Mouse (Mus musculus): ENCODE data around the gene Myl7.
A peak's percentile ranks its signal among the peaks of the same experiment; 100 is the strongest.
"Not testable (repeated sequence)": the region's sequence is repeated elsewhere in the genome, so short reads cannot be mapped to it uniquely, and the experiment has no call there.

Myl7 gene

DNA sequence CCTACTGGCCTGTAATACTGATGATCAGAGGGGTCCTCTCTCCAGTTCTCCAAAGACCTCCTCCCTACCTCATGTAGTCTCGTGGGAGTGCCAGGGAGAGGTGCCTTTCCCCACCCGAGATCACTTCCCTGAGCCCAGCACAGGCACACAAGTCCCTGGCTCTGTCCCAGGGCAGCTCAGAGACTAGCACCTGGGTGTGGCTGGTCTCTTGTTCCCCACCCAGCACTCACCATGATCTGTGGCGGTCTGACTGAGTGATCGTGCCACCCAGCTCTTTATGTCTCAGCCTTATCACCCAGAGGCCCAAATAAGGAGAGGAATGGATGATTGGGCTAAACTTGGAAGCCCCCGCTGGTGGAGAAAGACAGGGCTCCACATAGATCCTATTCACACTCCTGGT lies at the start of gene Myl7:
Gene Myl7 (minus strand): TSS at position 252 of the 400 bp plus-strand sequence.
- no peaks in the 10 kb centered on the region for H3K36me3 ChIP-seq (ENCODE audit: control insufficient read depth, insufficient read depth, low read length, poor library complexity, severe bottlenecking)
- no peak for DNase-seq (ENCODE audit: low read depth, low spot score)
- H3K27me3 ChIP-seq (ENCODE audit: control insufficient read depth, insufficient read depth, low read length, poor library complexity, severe bottlenecking): no peaks in the 10 kb centered on the region; the same call in 1 of the 2 replicates

DNA sequence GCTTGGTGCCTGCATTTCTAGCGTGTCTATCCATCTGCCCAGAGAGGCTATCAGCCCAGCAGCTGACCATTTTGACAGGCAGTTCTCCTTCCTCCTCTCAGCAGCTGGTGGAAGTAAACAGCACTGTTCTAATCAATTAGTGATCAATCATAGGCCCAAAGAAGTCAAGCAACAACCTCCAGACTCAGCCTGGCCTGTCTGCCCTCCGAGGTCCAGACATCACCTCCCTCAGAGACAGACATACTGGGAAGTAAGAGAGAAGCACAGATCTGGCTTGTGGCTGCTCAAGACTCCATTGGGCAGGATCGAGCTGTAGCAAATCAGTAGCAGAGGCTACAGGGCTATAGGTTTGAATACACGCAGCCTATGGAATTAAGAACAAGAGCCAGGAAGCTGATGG lies 49.2 kb upstream of the Myl7 start:
- H3K36me3 ChIP-seq (ENCODE audit: control insufficient read depth, insufficient read depth, low read length, poor library complexity, severe bottlenecking): no peaks in the 10 kb centered on the region
- no peaks in the 10 kb centered on the region for H3K27me3 ChIP-seq (ENCODE audit: control insufficient read depth, insufficient read depth, low read length, poor library complexity, severe bottlenecking)
- DNase-seq (ENCODE audit: low read depth, low spot score): no peak

DNA sequence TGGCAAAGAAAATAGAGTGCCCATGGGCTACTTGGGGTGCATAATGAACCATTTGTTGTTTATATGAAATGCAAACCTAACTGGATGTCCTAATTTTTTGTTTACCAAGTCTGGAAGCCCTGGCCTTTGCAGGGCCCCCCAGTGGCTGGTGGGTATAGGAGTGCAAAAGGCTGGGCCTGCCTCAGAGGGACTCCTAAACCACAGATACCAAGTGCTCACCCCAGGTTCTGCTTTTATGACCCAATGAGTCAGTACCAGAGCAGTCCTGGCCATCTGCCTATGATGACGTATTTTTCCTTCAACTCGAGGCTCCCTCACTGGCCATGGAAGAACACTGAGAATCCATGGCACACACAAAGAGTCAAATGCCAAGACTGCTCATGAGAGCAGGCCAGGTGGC lies 46.5 kb upstream of the Myl7 start:
- H3K36me3 ChIP-seq (ENCODE audit: control insufficient read depth, insufficient read depth, low read length, poor library complexity, severe bottlenecking): no peaks in the 10 kb centered on the region
- H3K27me3 ChIP-seq (ENCODE audit: control insufficient read depth, insufficient read depth, low read length, poor library complexity, severe bottlenecking): no peaks in the 10 kb centered on the region
- no peak for DNase-seq (ENCODE audit: low read depth, low spot score)

DNA sequence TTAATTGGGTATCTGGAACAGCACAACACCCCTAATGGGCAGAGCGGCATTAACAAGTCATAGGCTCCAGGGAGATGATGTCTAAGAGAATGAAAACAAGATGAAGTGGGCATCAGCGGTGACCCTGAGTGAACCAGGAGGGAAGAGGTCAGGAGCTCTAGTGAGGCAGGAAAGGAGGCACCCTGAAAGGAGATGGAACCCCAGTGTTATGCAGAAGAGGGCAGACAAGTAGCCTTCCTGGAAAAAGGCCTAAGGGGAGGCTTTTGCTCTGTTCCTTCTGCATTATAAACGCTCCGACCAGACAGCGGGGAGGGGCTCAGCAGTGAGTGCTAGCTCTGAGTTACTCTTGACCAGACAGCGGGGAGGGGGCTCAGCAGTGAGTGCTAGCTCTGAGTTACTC lies 44.4 kb upstream of the Myl7 start:
- no peaks in the 10 kb centered on the region for H3K36me3 ChIP-seq (ENCODE audit: control insufficient read depth, insufficient read depth, low read length, poor library complexity, severe bottlenecking)
- H3K27me3 ChIP-seq (ENCODE audit: control insufficient read depth, insufficient read depth, low read length, poor library complexity, severe bottlenecking): no peaks in the 10 kb centered on the region
- DNase-seq (ENCODE audit: low read depth, low spot score): no peak

DNA sequence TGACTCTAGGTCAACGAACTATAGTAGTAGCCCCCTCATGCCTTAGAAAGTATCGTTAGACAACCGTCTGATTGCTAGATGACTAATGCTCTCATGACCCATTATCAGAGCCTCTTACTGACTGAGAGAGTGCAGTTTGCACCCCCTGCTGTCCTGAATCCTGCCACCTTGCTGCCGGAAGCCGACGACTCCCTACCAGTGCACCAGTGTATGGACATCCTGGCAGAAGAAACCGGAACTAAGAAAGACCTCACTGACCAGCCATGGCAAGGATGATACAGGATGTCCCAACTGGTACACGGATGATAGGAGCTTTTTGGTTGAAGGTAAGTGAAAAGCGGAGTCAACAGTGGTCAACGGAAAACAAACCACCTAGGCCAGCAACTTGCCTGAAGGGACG lies 35.9 kb upstream of the Myl7 start:
- not testable (repeated sequence) for H3K36me3 ChIP-seq (ENCODE audit: control insufficient read depth, insufficient read depth, low read length, poor library complexity, severe bottlenecking); DNase-seq (ENCODE audit: low read depth, low spot score); H3K27me3 ChIP-seq (ENCODE audit: control insufficient read depth, insufficient read depth, low read length, poor library complexity, severe bottlenecking)

DNA sequence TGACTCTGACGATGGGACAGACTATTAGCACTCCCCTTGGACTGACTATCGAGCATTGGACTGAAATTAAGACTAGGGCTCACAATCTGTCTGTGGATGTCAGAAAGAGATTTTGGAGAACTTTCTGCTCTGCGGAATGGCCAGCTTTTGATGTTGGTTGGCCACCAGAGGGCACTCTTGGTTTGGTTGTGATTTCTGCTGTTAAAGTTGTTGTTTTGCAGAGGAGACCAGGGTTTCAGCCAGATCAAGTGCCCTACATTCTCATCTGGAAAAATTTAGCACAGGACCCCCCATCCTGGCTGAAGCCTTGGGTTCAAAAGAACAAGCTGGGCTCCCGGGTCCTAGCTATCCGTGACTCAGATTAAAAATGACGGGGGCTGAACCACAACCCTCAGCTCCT lies 33.4 kb upstream of the Myl7 start:
- not testable (repeated sequence) for H3K27me3 ChIP-seq (ENCODE audit: control insufficient read depth, insufficient read depth, low read length, poor library complexity, severe bottlenecking); H3K36me3 ChIP-seq (ENCODE audit: control insufficient read depth, insufficient read depth, low read length, poor library complexity, severe bottlenecking)
- peak; percentile 27 for DNase-seq (ENCODE audit: low read depth, low spot score)

DNA sequence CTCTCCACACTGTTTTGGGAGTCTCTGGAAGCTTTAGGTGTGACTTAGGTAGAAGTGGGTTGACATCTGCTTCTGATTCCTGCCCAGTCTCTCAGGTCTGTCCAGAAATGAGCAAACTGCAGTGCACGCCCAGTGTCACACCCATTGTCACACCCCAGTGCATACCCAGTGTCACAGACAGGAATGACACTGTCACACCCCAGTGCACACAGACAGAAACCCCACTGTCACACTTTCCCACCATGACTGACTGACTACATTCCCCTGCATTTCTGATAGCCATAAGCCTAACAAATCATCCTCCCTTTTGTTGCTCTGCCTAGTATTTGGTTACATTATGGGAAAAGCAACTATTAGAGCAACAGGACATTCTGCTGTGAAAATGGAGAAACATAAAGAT lies 32.0 kb upstream of the Myl7 start:
- Histone ChIP-seq H3K36me3 (ENCODE audit: control insufficient read depth, insufficient read depth, low read length, poor library complexity, severe bottlenecking) (no peaks in the 10 kb centered on the region), H3K27me3 (ENCODE audit: control insufficient read depth, insufficient read depth, low read length, poor library complexity, severe bottlenecking) (no peaks in the 10 kb centered on the region)
- DNase-seq (ENCODE audit: low read depth, low spot score): peak; percentile 27

DNA sequence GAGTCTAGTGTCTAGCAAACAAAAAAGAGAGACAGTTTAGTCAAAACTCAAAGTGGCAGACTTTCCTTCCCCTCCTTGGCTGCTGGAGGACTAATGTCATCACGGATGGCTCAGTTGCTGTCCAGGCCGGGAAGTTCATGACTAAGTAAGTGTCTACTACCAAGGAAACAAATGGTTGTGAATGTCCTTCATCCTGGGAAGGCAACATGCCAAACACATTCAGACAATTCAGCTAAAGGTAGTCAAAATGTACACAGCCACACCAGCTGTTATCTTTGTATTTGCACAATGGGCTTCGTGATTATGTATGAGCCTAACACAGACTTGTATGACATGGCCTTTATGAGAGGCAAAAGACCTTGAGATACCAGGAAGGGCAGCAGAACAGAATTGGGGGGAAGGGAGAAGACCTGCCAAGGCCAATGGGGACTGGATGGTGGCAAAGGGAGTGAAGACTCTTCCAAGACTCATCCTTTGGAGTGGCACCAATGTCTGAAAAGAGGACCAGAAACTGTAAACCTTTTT lies 28.2 kb upstream of the Myl7 start:
- H3K36me3 ChIP-seq (ENCODE audit: control insufficient read depth, insufficient read depth, low read length, poor library complexity, severe bottlenecking): no peaks in the 10 kb centered on the region
- no peak for DNase-seq (ENCODE audit: low read depth, low spot score)
- no peaks in the 10 kb centered on the region for H3K27me3 ChIP-seq (ENCODE audit: control insufficient read depth, insufficient read depth, low read length, poor library complexity, severe bottlenecking)

DNA sequence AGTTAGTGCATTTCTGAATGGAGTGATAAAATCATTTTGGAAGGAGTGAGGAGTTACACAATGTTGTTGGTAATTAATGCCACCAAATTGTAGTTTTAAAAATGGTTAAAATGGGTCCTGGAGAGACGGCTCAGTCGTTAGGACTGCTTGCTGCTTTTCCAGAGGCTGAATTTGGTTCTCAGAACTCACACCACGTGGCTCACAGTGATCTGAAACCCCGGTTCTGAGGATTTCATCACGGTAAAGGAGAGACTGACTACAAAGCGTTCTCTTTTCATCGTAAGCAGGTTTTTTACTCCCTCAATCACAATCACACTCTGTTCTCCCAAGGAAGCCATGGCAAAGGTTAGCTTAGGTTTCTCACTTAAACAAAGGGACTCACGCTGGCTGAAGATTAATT lies 26.1 kb upstream of the Myl7 start:
- Histone ChIP-seq H3K36me3 (ENCODE audit: control insufficient read depth, insufficient read depth, low read length, poor library complexity, severe bottlenecking) (no peaks in the 10 kb centered on the region), H3K27me3 (ENCODE audit: control insufficient read depth, insufficient read depth, low read length, poor library complexity, severe bottlenecking) (no peaks in the 10 kb centered on the region)
- no peak for DNase-seq (ENCODE audit: low read depth, low spot score)

DNA sequence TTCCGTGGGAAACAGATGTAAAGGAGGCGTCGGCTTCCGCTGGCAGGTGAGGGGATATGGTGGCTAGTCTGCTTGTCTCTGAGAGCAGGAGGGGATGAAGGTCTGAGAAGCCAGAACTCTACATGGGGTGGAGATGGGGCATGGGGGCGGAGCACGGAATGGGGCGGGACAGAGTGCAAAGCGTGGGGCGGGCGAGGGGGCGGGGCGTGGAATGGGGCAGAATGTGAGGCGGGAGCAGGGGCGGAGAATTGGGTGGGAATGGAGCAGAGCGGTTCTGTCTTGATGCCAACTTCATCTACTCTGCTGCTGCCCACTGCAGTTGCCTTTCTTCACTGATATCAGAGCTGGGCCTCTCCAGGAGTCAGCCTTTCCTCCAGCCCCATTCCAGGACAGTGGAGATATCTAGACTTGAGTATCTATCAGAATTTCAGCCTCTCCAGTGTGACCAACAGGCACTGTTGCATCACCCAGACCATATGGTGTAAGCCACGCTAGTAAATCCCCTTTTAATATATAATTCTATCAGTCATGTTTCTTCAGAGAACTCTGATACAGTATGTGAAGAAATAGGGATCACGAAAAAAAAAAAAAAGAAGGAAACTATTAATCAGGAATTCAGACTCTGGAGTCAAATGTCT lies 21.9 kb upstream of the Myl7 start:
- H3K36me3 ChIP-seq (ENCODE audit: control insufficient read depth, insufficient read depth, low read length, poor library complexity, severe bottlenecking): no peaks in the 10 kb centered on the region
- peak; percentile 41 for DNase-seq (ENCODE audit: low read depth, low spot score)
- H3K27me3 ChIP-seq (ENCODE audit: control insufficient read depth, insufficient read depth, low read length, poor library complexity, severe bottlenecking): no peaks in the 10 kb centered on the region

DNA sequence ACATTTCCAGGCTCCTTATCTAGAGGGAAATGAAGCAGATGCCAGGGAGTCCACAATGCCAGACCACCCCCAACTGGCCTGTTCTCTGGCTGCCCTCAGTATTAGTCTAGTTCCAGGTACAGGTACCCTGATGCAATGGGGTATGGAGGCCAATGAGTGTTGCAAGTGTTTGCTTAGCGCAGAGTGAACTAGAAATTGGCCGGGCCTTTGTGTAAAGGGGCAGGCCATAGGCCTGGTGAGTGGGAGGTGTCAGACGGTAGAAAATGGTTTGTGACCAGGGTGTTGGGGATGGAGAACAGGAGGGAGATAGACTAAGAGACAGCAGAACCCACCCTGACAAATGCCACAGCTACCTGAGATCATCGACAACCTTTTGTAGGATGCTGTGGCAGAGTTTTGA lies 21.0 kb upstream of the Myl7 start:
- no peak for DNase-seq (ENCODE audit: low read depth, low spot score)
- Histone ChIP-seq H3K36me3 (ENCODE audit: control insufficient read depth, insufficient read depth, low read length, poor library complexity, severe bottlenecking) (no peaks in the 10 kb centered on the region), H3K27me3 (ENCODE audit: control insufficient read depth, insufficient read depth, low read length, poor library complexity, severe bottlenecking) (no peaks in the 10 kb centered on the region)

DNA sequence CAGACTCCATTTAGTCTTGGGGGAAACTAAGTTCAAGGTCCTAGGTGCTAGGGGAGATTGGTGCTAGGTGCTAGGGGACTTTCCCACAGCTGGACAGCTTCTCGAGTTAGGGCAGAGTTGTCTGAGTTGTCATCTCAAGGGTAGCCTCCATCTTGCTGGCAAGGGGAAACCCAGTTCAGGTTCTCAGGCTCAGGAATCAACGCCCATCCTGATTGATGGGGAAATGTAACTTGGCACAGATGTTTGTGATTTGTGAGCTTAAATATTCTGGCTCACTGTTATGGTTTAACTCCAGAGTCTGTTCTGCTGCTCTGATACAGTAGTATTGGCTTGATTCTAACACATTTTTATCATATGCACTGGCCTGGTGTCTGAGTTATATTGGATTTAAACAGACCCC lies 19.5 kb upstream of the Myl7 start:
- DNase-seq (ENCODE audit: low read depth, low spot score): no peak
- no peaks in the 10 kb centered on the region for H3K27me3 ChIP-seq (ENCODE audit: control insufficient read depth, insufficient read depth, low read length, poor library complexity, severe bottlenecking)
- H3K36me3 ChIP-seq (ENCODE audit: control insufficient read depth, insufficient read depth, low read length, poor library complexity, severe bottlenecking): no peaks in the 10 kb centered on the region

DNA sequence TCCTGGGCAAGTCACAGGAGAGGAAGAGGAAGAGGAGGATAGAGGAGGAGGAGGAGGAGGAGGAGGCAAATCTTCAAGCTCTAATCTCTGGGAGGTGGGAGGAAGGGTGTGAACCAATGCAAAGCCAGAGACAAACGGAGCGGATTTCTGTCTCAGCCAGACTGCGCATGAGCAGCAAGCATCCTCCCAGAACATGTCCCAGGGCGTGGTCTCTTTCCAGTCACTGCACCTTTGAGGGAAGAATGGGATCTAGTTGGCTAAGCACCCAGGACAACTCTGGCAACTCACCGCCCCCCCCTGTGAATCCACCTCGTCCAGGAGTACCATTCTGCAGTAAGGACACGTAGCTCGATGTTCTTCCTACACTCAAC lies 17.6 kb upstream of the Myl7 start:
- no peaks in the 10 kb centered on the region for H3K27me3 ChIP-seq (ENCODE audit: control insufficient read depth, insufficient read depth, low read length, poor library complexity, severe bottlenecking)
- DNase-seq (ENCODE audit: low read depth, low spot score): no peak
- H3K36me3 ChIP-seq (ENCODE audit: control insufficient read depth, insufficient read depth, low read length, poor library complexity, severe bottlenecking): no peaks in the 10 kb centered on the region

DNA sequence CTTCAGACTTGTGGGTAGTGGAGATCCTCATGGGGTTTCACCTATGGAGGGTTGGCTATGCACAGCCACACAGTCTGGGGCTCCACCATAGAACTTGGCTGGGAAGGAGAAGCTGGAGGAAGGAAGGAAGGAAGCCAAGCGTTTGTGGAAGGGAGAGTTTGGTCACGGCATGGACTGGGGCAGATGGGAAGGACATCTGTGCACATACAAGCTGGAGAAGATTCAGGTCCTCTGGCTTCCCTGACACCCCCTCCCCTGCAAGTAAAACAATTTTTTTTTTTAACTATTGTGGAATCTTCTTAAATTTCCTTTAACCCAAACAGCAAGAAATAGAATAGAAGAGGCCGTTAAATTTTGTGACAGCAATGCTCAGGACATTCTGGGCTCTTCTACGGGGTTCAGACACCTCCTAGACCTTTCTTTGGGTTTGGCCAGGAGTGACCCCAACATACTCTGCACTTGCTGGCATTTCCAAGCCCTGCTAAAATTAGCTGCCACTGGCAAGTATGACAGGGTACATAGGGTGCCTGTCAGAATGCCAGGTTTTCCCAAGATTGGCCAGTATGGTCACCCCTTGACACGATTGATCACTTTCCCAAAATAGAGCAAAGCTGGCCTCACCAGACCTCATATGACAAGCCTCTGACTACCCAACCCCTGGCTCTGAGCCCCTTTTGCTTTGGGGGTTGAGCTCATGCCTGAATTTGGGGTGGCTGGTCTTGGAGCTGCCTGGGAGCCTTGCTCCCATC lies 17.0 kb upstream of the Myl7 start:
- H3K27me3 ChIP-seq (ENCODE audit: control insufficient read depth, insufficient read depth, low read length, poor library complexity, severe bottlenecking): no peaks in the 10 kb centered on the region
- no peak for DNase-seq (ENCODE audit: low read depth, low spot score)

DNA sequence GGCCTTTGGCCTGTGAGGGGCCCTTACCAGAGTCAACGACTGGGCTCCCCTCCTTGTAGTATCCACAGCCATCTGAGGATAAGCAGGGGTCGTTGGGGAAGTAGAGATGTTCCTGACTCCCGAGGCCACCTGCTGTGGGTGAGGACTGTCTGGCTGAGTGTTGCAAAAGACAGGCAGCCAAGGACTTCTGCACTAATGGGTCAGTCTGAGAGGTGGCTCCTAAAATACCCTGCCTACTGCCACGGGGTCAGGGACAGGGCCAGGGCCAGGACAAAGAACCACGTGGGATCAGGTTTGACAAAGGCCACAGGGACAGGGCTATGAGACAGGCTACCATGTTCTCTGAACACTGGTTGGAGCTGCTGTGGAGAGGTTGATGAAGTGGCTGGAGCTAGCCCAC lies 16.4 kb upstream of the Myl7 start:
- Histone ChIP-seq H3K36me3 (ENCODE audit: control insufficient read depth, insufficient read depth, low read length, poor library complexity, severe bottlenecking) (no peaks in the 10 kb centered on the region), H3K27me3 (ENCODE audit: control insufficient read depth, insufficient read depth, low read length, poor library complexity, severe bottlenecking) (no peaks in the 10 kb centered on the region)
- DNase-seq (ENCODE audit: low read depth, low spot score): no peak

More for the DNA sequence above, 17.0 kb upstream of the Myl7 start:
- H3K36me3 ChIP-seq (ENCODE audit: control insufficient read depth, insufficient read depth, low read length, poor library complexity, severe bottlenecking): no peaks in the 10 kb centered on the region
